Mouse (Mus musculus) G1E (cell line): ENCODE measurements at regions not wholly inside any gene's neighbourhood (a gene's known extent, or its start where the extent isn't known, plus 50 kb on each side); places are given as distances from the start of the nearest gene placed in this dataset.

Experiments used
- CTCF ChIP-seq: IDR thresholded peaks from 2 replicates; pipeline ENCODE4 v1.5.1; 2012; ENCODE audit warnings: low read depth, low read length, inconsistent platforms, mixed read lengths
- GATA1 ChIP-seq: IDR thresholded peaks from 2 replicates; pipeline ENCODE4 v1.6.1; 2012; ENCODE audit warnings: borderline replicate concordance, low read length, inconsistent platforms, mixed read lengths
- GATA2 ChIP-seq: IDR thresholded peaks from 2 replicates; pipeline ENCODE4 v1.6.1; 2012; ENCODE audit warnings: low read depth, low read length, inconsistent platforms, borderline replicate concordance
- POLR2AphosphoS5 ChIP-seq: IDR thresholded peaks from 2 replicates; pipeline ENCODE4 v1.6.1; 2012; ENCODE audit warnings: low read depth, low read length, inconsistent platforms; ENCODE audit not compliant: insufficient replicate concordance
- TAL1 ChIP-seq: conservative IDR thresholded peaks from 2 replicates; pipeline ENCODE4 v1.6.1; 2012; ENCODE audit warnings: low read depth, low read length, inconsistent platforms, mixed read lengths

GRCm38 (mm10) chr6:50769101-50769500, 114.9 kb upstream of the Npvf start:
- no peak for TF ChIP-seq CTCF
- no peak for TF ChIP-seq GATA2
- TF ChIP-seq GATA1 = no peak
- TF ChIP-seq POLR2AphosphoS5 = no peak
- TF ChIP-seq TAL1 = no peak
